Comparison of ENCODE assay signal across 15 mouse cellular contexts in genomic region chr3:55644035-55644618, GRCm38 (mm10).
DNase-seq lines count a peak whose midpoint lies in the region; ATAC-seq lines count a peak whose summit lies in the region.
"Had no signal": no experiment of that assay in that cellular context is flagged by ENCODE, and none has a peak within 500 bp of the region (broad histone marks: within the 10 kb centered on the region; RNA-seq: fewer than 3 reads in every experiment).

No protein-coding gene starts in this region.

- no peaks in the 10 kb centered on the region; the same call in 1 of the 2 replicates for H3K36me3 ChIP-seq in kidney, embryonic 16.5 days (ENCODE audit: insufficient read depth, low read length)
- peaks cover 35% of the 10 kb centered on the region for H3K36me3 ChIP-seq in hindbrain, embryonic 15.5 days
- H3K36me3 ChIP-seq in neural tube, embryonic 14.5 days (ENCODE audit: control insufficient read depth, insufficient read depth, low read length): peaks cover 26% of the 10 kb centered on the region
- no peaks in the 10 kb centered on the region for H3K36me3 ChIP-seq in liver, embryonic 12.5 days
- H3K36me3 ChIP-seq: heart, embryonic 15.5 days had no signal

- DNase-seq in kidney, adult 18-20 months: no peak
- peak; percentile 79 to 83 for DNase-seq in cerebellum, postnatal 10 days
- DNase-seq in adrenal gland, adult (ENCODE audit: inconsistent age in 2 of 2, low spot score in 1 of 2): no peak
- no peak for DNase-seq in frontal cortex, postnatal 25 days (ENCODE audit: low spot score in 2 of 2)
- DNase-seq: kidney, adult 2 months; lung, postnatal 10 days; thymus, postnatal 14 days had no signal

- H3K4me1 ChIP-seq in kidney, embryonic 16.5 days (ENCODE audit: insufficient read depth, low read length): peaks cover 2% of the 10 kb centered on the region; the same call in 1 of the 2 replicates
- H3K4me1 ChIP-seq in hindbrain, embryonic 15.5 days (replicated peaks): peaks cover 10% of the 10 kb centered on the region
- peaks cover 5% of the 10 kb centered on the region; the same call in 1 of the 2 replicates for H3K4me1 ChIP-seq in neural tube, embryonic 14.5 days (ENCODE audit: control insufficient read depth, insufficient read depth, low read length)
- H3K4me1 ChIP-seq in liver, embryonic 12.5 days: no peaks in the 10 kb centered on the region
- H3K4me1 ChIP-seq: heart, embryonic 15.5 days had no signal

- no peak overlapping the region for H3K4me2 ChIP-seq in kidney, embryonic 16.5 days (replicated peaks; ENCODE audit: low read depth, low read length)
- H3K4me2 ChIP-seq in hindbrain, embryonic 15.5 days: no peak overlapping the region
- no peak overlapping the region for H3K4me2 ChIP-seq in neural tube, embryonic 14.5 days (ENCODE audit: low read depth, low read length)
- H3K4me2 ChIP-seq in liver, embryonic 12.5 days: no peak overlapping the region
- H3K4me2 ChIP-seq: embryonic facial prominence, embryonic 15.5 days; heart, embryonic 15.5 days; limb, embryonic 15.5 days had no signal

- H3K27ac ChIP-seq in kidney, embryonic 16.5 days (ENCODE audit: low read length): no peak overlapping the region
- peak overlapping the region; percentile 67 for H3K27ac ChIP-seq in hindbrain, embryonic 15.5 days (replicated peaks)
- no peak overlapping the region for H3K27ac ChIP-seq in neural tube, embryonic 14.5 days (ENCODE audit: low read depth, low read length)
- H3K27ac ChIP-seq in liver, embryonic 12.5 days: no peak overlapping the region
- H3K27ac ChIP-seq: embryonic facial prominence, embryonic 15.5 days; heart, embryonic 15.5 days; limb, embryonic 15.5 days had no signal

- H3K4me3 ChIP-seq in kidney, embryonic 16.5 days (ENCODE audit: low read length): no peak overlapping the region
- H3K4me3 ChIP-seq in hindbrain, embryonic 15.5 days: no peak overlapping the region
- H3K4me3 ChIP-seq in neural tube, embryonic 14.5 days (ENCODE audit: low read depth, low read length): no peak overlapping the region
- H3K4me3 ChIP-seq in liver, embryonic 12.5 days: no peak overlapping the region
- H3K4me3 ChIP-seq: embryonic facial prominence, embryonic 15.5 days; heart, embryonic 15.5 days; limb, embryonic 15.5 days had no signal

- H3K9ac ChIP-seq in kidney, embryonic 16.5 days (replicated peaks; ENCODE audit: low read length): no peak overlapping the region
- no peak overlapping the region for H3K9ac ChIP-seq in hindbrain, embryonic 15.5 days
- H3K9ac ChIP-seq in neural tube, embryonic 14.5 days (replicated peaks; ENCODE audit: low read depth, low read length): no peak overlapping the region
- no peak overlapping the region for H3K9ac ChIP-seq in liver, embryonic 12.5 days
- H3K9ac ChIP-seq: embryonic facial prominence, embryonic 15.5 days; heart, embryonic 15.5 days; limb, embryonic 15.5 days had no signal

- 46% methylated on average over 11 of the region's 11 CpGs for WGBS in kidney, embryonic 16.5 days
- 26% methylated on average over 11 of the region's 11 CpGs for WGBS in hindbrain, embryonic 15.5 days
- 24% methylated on average over 11 of the region's 11 CpGs for WGBS in neural tube, embryonic 14.5 days
- 74% methylated on average over 11 of the region's 11 CpGs for WGBS in liver, embryonic 12.5 days (ENCODE audit: insufficient replicate concordance)

- H3K9me3 ChIP-seq in kidney, embryonic 16.5 days (ENCODE audit: low read length): no peaks in the 10 kb centered on the region
- no peaks in the 10 kb centered on the region for H3K9me3 ChIP-seq in hindbrain, embryonic 15.5 days
- no peaks in the 10 kb centered on the region for H3K9me3 ChIP-seq in neural tube, embryonic 14.5 days (ENCODE audit: control insufficient read depth, low read length)
- H3K9me3 ChIP-seq in liver, embryonic 12.5 days (replicated peaks): no peaks in the 10 kb centered on the region
- H3K9me3 ChIP-seq: embryonic facial prominence, embryonic 15.5 days; heart, embryonic 15.5 days; limb, embryonic 15.5 days had no signal

- 0 out of 2 replicates have a peak, but pooled peaks have one; percentile 6 for ATAC-seq in kidney, embryonic 16.5 days (ENCODE audit: low FRiP score, low TSS enrichment)
- ATAC-seq in hindbrain, embryonic 15.5 days (ENCODE audit: low FRiP score, low read depth): no peak
- peak; percentile 59; the same call in 1 of the 2 replicates for ATAC-seq in neural tube, embryonic 14.5 days (ENCODE audit: low read depth)
- ATAC-seq in liver, embryonic 12.5 days: no peak
- ATAC-seq: Patski had no signal

- no peaks in the 10 kb centered on the region for H3K27me3 ChIP-seq in kidney, embryonic 16.5 days (ENCODE audit: insufficient read depth, low read length)
- no peaks in the 10 kb centered on the region for H3K27me3 ChIP-seq in hindbrain, embryonic 15.5 days
- H3K27me3 ChIP-seq in neural tube, embryonic 14.5 days (ENCODE audit: control insufficient read depth, insufficient read depth, low read length): no peaks in the 10 kb centered on the region
- H3K27me3 ChIP-seq in liver, embryonic 12.5 days (replicated peaks): no peaks in the 10 kb centered on the region
- H3K27me3 ChIP-seq: embryonic facial prominence, embryonic 15.5 days; heart, embryonic 15.5 days; limb, embryonic 15.5 days; Patski had no signal

Comparison
In these comparisons a context has a peak if more than half of its experiments do, and no peak if none do; other contexts are left out.
1. ATAC-seq: peak in kidney, embryonic 16.5 days (single experiment) and neural tube, embryonic 14.5 days (single experiment); none in hindbrain, embryonic 15.5 days (single experiment) and liver, embryonic 12.5 days (single experiment).
2. DNase-seq: peak in cerebellum, postnatal 10 days (2 of 2); none in kidney, adult 18-20 months (single experiment), adrenal gland, adult (0 of 2) and frontal cortex, postnatal 25 days (0 of 2).